Mouse (Mus musculus) hindbrain, embryonic 12.5 days (tissue): Measurements from ENCODE around the gene Crip3. TPM values are rescaled to one million over a fixed set of nuclear protein-coding genes. Genes with fewer than 3 reads are reported as not detected.
A peak's percentile ranks its signal among the peaks of the same experiment; 100 is the strongest.

ENCODE experiments used
- ATAC-seq: fragments of 200-750 bp; cut with Nextera tagmentation; 2 replicates; pipeline ENCODE4 v1.8.0; 2017; ENCODE audit warnings: moderate TSS enrichment; ENCODE audit not compliant: low FRiP score
- H3K27ac ChIP-seq: fragments of 300-500 bp; sonication (generic); 2 replicates; pipeline ENCODE4 v1.5.1; 2016; ENCODE audit warnings: mild to moderate bottlenecking
- H3K27me3 ChIP-seq: fragments of 300-500 bp; sonication (generic); 2 replicates; pipeline ENCODE4 v1.6.1; 2016; ENCODE audit warnings: mild to moderate bottlenecking
- H3K36me3 ChIP-seq: fragments of 300-500 bp; sonication (generic); 2 replicates; pipeline ENCODE4 v1.6.1; 2016; ENCODE audit warnings: mild to moderate bottlenecking
- H3K4me1 ChIP-seq: fragments of 300-500 bp; sonication (generic); 2 replicates; pipeline ENCODE4 v1.6.1; 2016
- H3K4me2 ChIP-seq: fragments of 300-500 bp; sonication (generic); replicated peaks from 2 replicates; pipeline ENCODE4 v1.6.1; 2016; ENCODE audit warnings: mild to moderate bottlenecking
- H3K4me3 ChIP-seq: fragments of 300-500 bp; sonication (generic); 2 replicates; pipeline ENCODE4 v1.5.1; 2016; ENCODE audit warnings: mild to moderate bottlenecking
- H3K9ac ChIP-seq: fragments of 300-500 bp; sonication (generic); 2 replicates; pipeline ENCODE4 v1.6.1; 2016; ENCODE audit warnings: mild to moderate bottlenecking, moderate library complexity
- H3K9me3 ChIP-seq: fragments of 300-500 bp; sonication (generic); replicated peaks from 2 replicates; pipeline ENCODE4 v1.6.1; 2016; ENCODE audit warnings: mild to moderate bottlenecking
- WGBS: fragments of 180-500 bp; shearing (Covaris S2); methylation state at CpG from one replicate; pipeline ENCODE4 v1.1.7; 2016; 5-methylcytosine and 5-hydroxymethylcytosine counted together
- polyA plus RNA-seq: library from polyadenylated mRNA; unstranded; fragments of >200 nt; fragmentation: Nextera tagmentation; extraction: Ambion mirVana; gene quantifications from 2 replicates; pipeline ENCODE4 v1.2.1, GENCODE M21; 2016

Crip3 gene
- polyA plus RNA-seq, 1 experiment from 2014 or later, result 0.57 TPM

DNA sequence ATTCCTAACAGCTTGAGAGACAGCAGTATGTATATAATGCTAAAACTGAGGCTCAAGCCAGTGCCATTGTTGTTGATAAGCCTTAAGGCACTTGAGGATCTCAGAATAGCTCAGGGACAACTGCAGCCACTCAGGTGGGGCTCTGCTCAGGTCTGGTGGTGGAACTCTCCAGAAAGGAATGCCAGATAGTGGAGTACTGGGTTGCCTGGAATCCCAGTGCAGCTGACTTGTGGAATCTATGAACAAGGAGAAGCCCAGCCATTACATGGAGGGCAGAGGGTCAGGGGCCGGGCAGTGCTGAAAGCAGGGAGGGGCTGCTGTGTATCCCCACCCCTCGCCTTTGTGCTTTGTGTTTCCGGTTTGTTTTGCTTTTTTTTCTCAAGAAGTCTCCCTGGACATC is 29.7 kb downstream of the Crip3 start:
- peaks cover 82% of the 10 kb centered on the region for H3K27me3 ChIP-seq
- no peak overlapping the region for H3K4me3 ChIP-seq
- H3K9me3 ChIP-seq, result no peaks in the 10 kb centered on the region
- H3K9ac ChIP-seq, result no peak overlapping the region
- no peak overlapping the region for H3K27ac ChIP-seq
- 29% methylated on average over 3 of the region's 3 CpGs for WGBS
- no peak overlapping the region for H3K4me2 ChIP-seq
- H3K4me1 ChIP-seq, result peaks cover 37% of the 10 kb centered on the region
- no peak for ATAC-seq
- peaks cover 13% of the 10 kb centered on the region; the same call in 1 of the 2 replicates for H3K36me3 ChIP-seq

DNA sequence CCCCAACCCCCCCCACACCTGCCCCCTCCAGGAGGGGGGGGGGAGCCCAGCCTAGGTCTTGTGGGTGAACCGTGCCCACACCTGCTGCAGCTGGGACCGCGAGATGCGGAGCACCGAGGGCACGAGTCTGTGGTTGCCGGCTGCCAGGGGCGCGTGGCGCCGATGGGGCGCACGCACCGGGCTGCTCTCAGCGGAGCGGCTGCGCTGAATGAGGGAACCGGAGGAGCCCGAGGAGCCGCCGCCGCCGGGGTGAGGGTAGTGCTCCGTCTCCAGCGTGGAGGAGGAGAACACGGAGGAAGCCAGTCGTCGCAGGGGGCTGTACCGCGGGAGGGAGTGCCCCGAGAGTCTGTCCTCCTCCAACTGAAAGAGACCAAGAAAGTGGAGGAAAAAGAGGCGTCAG is 31.9 kb downstream of the Crip3 start:
- H3K27ac ChIP-seq, result no peak overlapping the region
- no peak for ATAC-seq
- no peaks in the 10 kb centered on the region for H3K9me3 ChIP-seq
- WGBS, result 3% methylated on average over 32 of the region's 32 CpGs
- peak overlapping the region; percentile 32 for H3K4me2 ChIP-seq
- H3K27me3 ChIP-seq, result peaks cover 67% of the 10 kb centered on the region
- peaks cover 17% of the 10 kb centered on the region for H3K4me1 ChIP-seq
- H3K36me3 ChIP-seq, result peaks cover 24% of the 10 kb centered on the region
- peak overlapping the region; percentile 19 for H3K4me3 ChIP-seq
- peak overlapping the region; percentile 36; the same call in 1 of the 2 replicates for H3K9ac ChIP-seq

DNA sequence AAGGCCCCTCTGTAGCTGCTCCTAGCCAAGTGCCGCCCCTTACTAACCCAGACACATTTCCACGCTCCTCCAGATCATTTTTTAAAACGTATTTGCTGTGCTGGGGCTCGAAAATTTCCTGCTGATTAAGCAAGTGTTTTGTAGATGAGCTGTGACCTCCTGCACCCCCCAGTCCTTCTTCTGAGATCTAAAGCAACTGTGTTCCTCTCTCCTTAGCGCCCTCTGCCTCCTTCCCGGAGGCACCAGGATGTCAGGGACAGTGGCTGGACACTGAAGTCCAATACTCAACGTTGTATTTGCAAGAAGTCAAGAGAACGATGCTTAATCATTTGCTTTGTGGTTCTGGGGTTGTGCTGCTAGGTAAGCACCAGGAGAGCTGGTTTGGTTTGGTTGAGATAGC is 32.6 kb downstream of the Crip3 start:
- H3K4me3 ChIP-seq, result peak overlapping the region; percentile 19; the same call in 1 of the 2 replicates
- no peak for ATAC-seq
- H3K9me3 ChIP-seq, result no peaks in the 10 kb centered on the region
- WGBS, result 12% methylated on average over 8 of the region's 8 CpGs
- H3K36me3 ChIP-seq, result peaks cover 31% of the 10 kb centered on the region
- H3K4me1 ChIP-seq, result peaks cover 11% of the 10 kb centered on the region
- H3K9ac ChIP-seq, result peak overlapping the region; percentile 36; the same call in 1 of the 2 replicates
- peaks cover 61% of the 10 kb centered on the region for H3K27me3 ChIP-seq
- peak overlapping the region; percentile 32; the same call in 1 of the 2 replicates for H3K4me2 ChIP-seq
- no peak overlapping the region for H3K27ac ChIP-seq

DNA sequence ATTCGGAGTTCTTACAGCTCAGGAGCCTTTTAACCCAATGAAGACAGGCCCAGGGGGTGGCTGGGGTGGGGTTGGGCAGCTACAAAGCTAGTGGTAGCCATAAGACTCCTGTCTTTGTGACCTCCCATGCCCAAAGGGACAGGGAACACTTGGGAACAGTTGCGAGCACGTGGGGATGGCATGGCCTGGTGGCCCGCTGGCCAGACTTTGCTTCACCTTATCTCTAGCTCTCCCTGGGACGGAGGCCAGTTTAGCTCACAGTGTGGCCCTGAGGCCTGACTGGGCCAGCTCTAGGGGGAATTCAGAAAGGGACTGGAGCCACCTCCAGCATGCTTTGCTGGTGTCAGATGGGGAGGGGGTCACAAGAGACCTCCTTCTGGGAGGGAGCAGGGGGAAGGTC is 33.5 kb downstream of the Crip3 start:
- H3K4me2 ChIP-seq, result no peak overlapping the region
- peaks cover 54% of the 10 kb centered on the region for H3K27me3 ChIP-seq
- H3K4me3 ChIP-seq, result no peak overlapping the region
- H3K9ac ChIP-seq, result no peak overlapping the region
- no peaks in the 10 kb centered on the region for H3K9me3 ChIP-seq
- peaks cover 10% of the 10 kb centered on the region for H3K4me1 ChIP-seq
- no peak for ATAC-seq
- no peak overlapping the region for H3K27ac ChIP-seq
- H3K36me3 ChIP-seq, result peaks cover 40% of the 10 kb centered on the region
- 81% methylated on average over 5 of the region's 5 CpGs for WGBS

DNA sequence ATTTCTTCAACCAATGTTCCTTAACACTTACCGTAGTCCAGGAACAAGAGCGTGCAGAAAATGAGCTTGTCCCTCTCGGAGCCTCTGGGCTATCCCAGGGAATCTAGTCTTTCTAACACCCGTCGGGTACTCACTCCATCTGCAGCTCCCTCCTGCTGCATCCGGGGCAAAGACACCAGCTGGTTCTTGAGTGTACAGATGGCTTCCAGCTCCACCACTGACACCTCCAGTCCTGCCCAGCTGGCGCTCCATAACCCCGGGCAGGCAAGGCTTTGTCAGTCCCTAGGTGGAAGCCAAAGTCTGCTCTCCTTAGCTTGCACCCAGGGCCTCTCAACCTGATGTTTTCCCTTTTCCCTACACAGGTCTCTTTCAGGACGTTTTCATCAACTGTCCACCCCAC is 39.1 kb downstream of the Crip3 start:
- Histone ChIP-seq H3K4me2 (no peak overlapping the region), H3K36me3 (peaks cover 84% of the 10 kb centered on the region), H3K27ac (no peak overlapping the region), H3K9me3 (no peaks in the 10 kb centered on the region), H3K27me3 (peaks cover under 1% of the 10 kb centered on the region), H3K9ac (no peak overlapping the region), H3K4me1 (peaks cover 6% of the 10 kb centered on the region), H3K4me3 (no peak overlapping the region)
- WGBS, result 68% methylated on average over 9 of the region's 9 CpGs
- ATAC-seq, result no peak

DNA sequence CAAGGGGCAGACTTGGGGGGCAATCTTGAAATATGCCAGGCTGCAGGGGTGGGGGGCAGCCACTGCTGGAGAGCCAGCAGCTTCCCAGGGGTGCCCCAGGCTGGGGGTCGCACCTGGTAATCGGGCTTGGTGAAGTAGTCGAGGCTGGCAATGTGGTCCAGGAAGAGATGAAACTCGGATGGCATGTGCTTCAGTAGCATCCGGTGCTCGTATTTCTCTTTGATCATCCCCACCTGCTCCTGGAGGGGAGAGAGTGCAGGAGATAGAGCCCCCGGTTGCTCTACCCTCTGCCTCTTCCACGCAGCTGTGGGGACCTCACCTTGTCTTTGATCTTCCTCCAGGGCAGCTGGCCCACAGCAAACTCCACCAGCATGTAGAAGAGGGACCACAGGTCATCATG is 47.9 kb downstream of the Crip3 start:
- no peak overlapping the region for H3K9ac ChIP-seq
- no peaks in the 10 kb centered on the region for H3K4me1 ChIP-seq
- no peak for ATAC-seq
- H3K4me3 ChIP-seq, result no peak overlapping the region
- H3K27me3 ChIP-seq, result no peaks in the 10 kb centered on the region
- peaks cover 72% of the 10 kb centered on the region for H3K36me3 ChIP-seq
- no peak overlapping the region for H3K4me2 ChIP-seq
- no peaks in the 10 kb centered on the region for H3K9me3 ChIP-seq
- 75% methylated on average over 8 of the region's 8 CpGs for WGBS
- no peak overlapping the region for H3K27ac ChIP-seq

DNA sequence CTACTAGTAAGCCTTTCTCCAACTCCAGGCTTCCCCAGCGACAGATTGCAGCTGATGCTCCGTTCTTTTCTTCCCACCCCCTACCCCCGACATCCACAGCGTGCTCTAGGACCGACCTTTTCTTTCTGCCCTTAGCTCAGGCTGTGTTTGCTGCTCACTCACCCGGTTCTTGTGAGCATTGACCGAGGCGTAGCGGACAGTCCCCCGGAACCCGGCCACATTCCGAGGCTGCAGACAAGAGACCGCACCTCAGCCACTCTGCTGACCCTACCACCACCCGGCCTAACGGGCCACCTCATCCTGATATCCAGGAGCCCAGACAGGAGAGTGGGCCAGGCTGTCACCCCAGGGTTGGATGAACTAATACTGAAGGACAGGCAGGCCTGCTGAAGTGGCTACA is 48.6 kb downstream of the Crip3 start:
- no peak for ATAC-seq
- H3K36me3 ChIP-seq, result peaks cover 67% of the 10 kb centered on the region
- H3K27me3 ChIP-seq, result no peaks in the 10 kb centered on the region
- H3K9me3 ChIP-seq, result no peaks in the 10 kb centered on the region
- WGBS, result 85% methylated on average over 15 of the region's 15 CpGs
- H3K4me1 ChIP-seq, result no peaks in the 10 kb centered on the region
- no peak overlapping the region for H3K27ac ChIP-seq
- no peak overlapping the region for H3K4me2 ChIP-seq
- no peak overlapping the region for H3K4me3 ChIP-seq
- H3K9ac ChIP-seq, result no peak overlapping the region

Other genes with a start within 250 kb of the Crip3 start
- gene Polh, start 226.3 kb upstream of the Crip3 start, polyA plus RNA-seq, result 12.4 and 14.0 TPM in 2 replicates
- gene Xpo5, start 226.1 kb upstream of the Crip3 start, polyA plus RNA-seq, result 57.6 and 58.3 TPM in 2 replicates
- gene Polr1c, start 180.9 kb upstream of the Crip3 start, polyA plus RNA-seq, result 76.1 and 91.8 TPM in 2 replicates
- gene Yipf3, start 180.8 kb upstream of the Crip3 start, polyA plus RNA-seq, result 77.2 and 83.8 TPM in 2 replicates
- 3.9 and 4.1 TPM in 2 replicates for gene Lrrc73, start 175.4 kb upstream of the Crip3 start, polyA plus RNA-seq
- gene Tjap1, start 145.9 kb upstream of the Crip3 start, polyA plus RNA-seq, result 50.0 and 54.1 TPM in 2 replicates
- 2.9 and 3.1 TPM in 2 replicates for gene Dlk2, start 131.5 kb upstream of the Crip3 start, polyA plus RNA-seq
- 9.7 and 10.8 TPM in 2 replicates for gene Abcc10, start 100.6 kb upstream of the Crip3 start, polyA plus RNA-seq
- 24.4 and 25.3 TPM in 2 replicates for gene Zfp318, start 45.2 kb upstream of the Crip3 start, polyA plus RNA-seq
- not detected in 2 replicates for gene Slc22a7, start 9.5 kb downstream of the Crip3 start, polyA plus RNA-seq
- gene Ttbk1, start 58.7 kb downstream of the Crip3 start, polyA plus RNA-seq, result 5.3 and 6.6 TPM in 2 replicates
- gene Dnph1, start 67.8 kb downstream of the Crip3 start, polyA plus RNA-seq, result 35.3 and 35.5 TPM in 2 replicates
- 14.1 and 14.9 TPM in 2 replicates for gene Cul9, start 117.5 kb downstream of the Crip3 start, polyA plus RNA-seq
- gene Srf, start 127.2 kb downstream of the Crip3 start, polyA plus RNA-seq, result 5.9 and 8.1 TPM in 2 replicates
- 80.9 and 81.9 TPM in 2 replicates for gene Ptk7, start 200.6 kb downstream of the Crip3 start, polyA plus RNA-seq
- gene Klc4, start 217.1 kb downstream of the Crip3 start, polyA plus RNA-seq, result 37.8 and 40.0 TPM in 2 replicates
- gene Mrpl2, start 217.3 kb downstream of the Crip3 start, polyA plus RNA-seq, result 79.7 and 88.2 TPM in 2 replicates
- gene Cul7, start 221.4 kb downstream of the Crip3 start, polyA plus RNA-seq, result 52.1 and 53.0 TPM in 2 replicates
- 54.2 and 61.8 TPM in 2 replicates for gene Rrp36, start 245.4 kb downstream of the Crip3 start, polyA plus RNA-seq
- 178 and 183 TPM in 2 replicates for gene Mea1, start 249.9 kb downstream of the Crip3 start, polyA plus RNA-seq